Mouse (Mus musculus) heart, embryonic 14.5 days (tissue): Measurements from ENCODE around the gene Padi1. TPM values are rescaled to one million over a fixed set of nuclear protein-coding genes. Genes with fewer than 3 reads are reported as not detected.

Experiments used
- ATAC-seq: fragments of 200-750 bp; cut with Nextera tagmentation; 2 replicates; pipeline ENCODE4 v1.8.0; 2017; ENCODE audit warnings: low read depth, moderate TSS enrichment; ENCODE audit not compliant: insufficient number of reproducible peaks, insufficient read depth, low FRiP score
- H3K27ac ChIP-seq, 2 experiments: fragments of 200-500 bp in 1 of 2; fragments of 300-500 bp in 1 of 2; sonication (generic) in 1 of 2; replicated peaks in 1 of 2; 2 replicates each; pipeline ENCODE4 v1.5.1; 2012 to 2014; ENCODE audit warnings: low read depth in 2 of 2, low read length in 2 of 2, control low read depth in 1 of 2, mild to moderate bottlenecking in 1 of 2, mixed read lengths in 1 of 2; ENCODE audit not compliant: control insufficient read depth in 1 of 2, insufficient read depth in 1 of 2
- H3K27me3 ChIP-seq: fragments of 300-500 bp; sonication (generic); 2 replicates; pipeline ENCODE4 v1.6.1; 2014; ENCODE audit warnings: mild to moderate bottlenecking, low read length, control low read depth; ENCODE audit not compliant: control insufficient read depth, insufficient read depth
- H3K36me3 ChIP-seq: fragments of 300-500 bp; sonication (generic); 2 replicates; pipeline ENCODE4 v1.6.1; 2014; ENCODE audit warnings: mild to moderate bottlenecking, control low read depth, low read length, mixed read lengths; ENCODE audit not compliant: control insufficient read depth, insufficient read depth
- H3K4me1 ChIP-seq, 2 experiments: fragments of 200-500 bp in 1 of 2; fragments of 300-500 bp in 1 of 2; sonication (generic) in 1 of 2; 2 replicates each; pipeline ENCODE4 v1.6.1; 2012 to 2014; ENCODE audit warnings: low read length in 2 of 2, control low read depth in 1 of 2, mixed read lengths in 1 of 2; ENCODE audit not compliant: control insufficient read depth in 2 of 2, insufficient read depth in 2 of 2
- H3K4me2 ChIP-seq: fragments of 300-500 bp; sonication (generic); 2 replicates; pipeline ENCODE4 v1.6.1; 2014; ENCODE audit warnings: mild to moderate bottlenecking, low read length
- H3K4me3 ChIP-seq, 2 experiments: fragments of 200-500 bp in 1 of 2; fragments of 300-500 bp in 1 of 2; sonication (generic) in 1 of 2; 2 replicates each; pipeline ENCODE4 v1.5.1; 2012 to 2014; ENCODE audit warnings: low read length in 2 of 2, mild to moderate bottlenecking in 2 of 2, control low read depth in 1 of 2, low read depth in 1 of 2, moderate library complexity in 1 of 2; ENCODE audit not compliant: control insufficient read depth in 1 of 2, insufficient read depth in 1 of 2
- H3K9ac ChIP-seq: fragments of 300-500 bp; sonication (generic); 2 replicates; pipeline ENCODE4 v1.6.1; 2014; ENCODE audit warnings: mild to moderate bottlenecking, low read length
- H3K9me3 ChIP-seq: fragments of 300-500 bp; sonication (generic); 2 replicates; pipeline ENCODE4 v1.6.1; 2016; ENCODE audit warnings: low read length, control low read depth; ENCODE audit not compliant: control insufficient read depth
- WGBS: fragments of 180-500 bp; shearing (Covaris S2); extraction: QIAGEN DNeasy Blood & Tissue Kit; methylation state at CpG from one replicate; pipeline ENCODE4 v1.1.7; 2014; 5-methylcytosine and 5-hydroxymethylcytosine counted together
- polyA plus RNA-seq: library from polyadenylated mRNA; unstranded; fragments of >200 nt; fragmentation: Nextera tagmentation; extraction: Ambion mirVana; gene quantifications from 2 replicates; pipeline ENCODE4 v1.2.1, GENCODE M21; 2014

Padi1 gene
- polyA plus RNA-seq, 1 experiment from 2014 or later: 0.09 TPM

- ATAC-seq: no peak
- Histone ChIP-seq H3K27ac (no peak overlapping the region), H3K4me3 (no peak overlapping the region), H3K36me3 (no peaks in the 10 kb centered on the region), H3K27me3 (peaks cover 8% of the 10 kb centered on the region; the same call in 1 of the 2 replicates), H3K9ac (no peak overlapping the region), H3K9me3 (peaks cover 14% of the 10 kb centered on the region), H3K4me1 (peaks cover 4 to 12% of the 10 kb centered on the region in 2 experiments; a peak in 3 of 4 replicates), H3K4me2 (no peak overlapping the region)
- 40% methylated on average over 11 of the region's 11 CpGs for WGBS
These were observed 27.4 kb upstream of the Padi1 start for GRCm38 (mm10) chr4:140873011-140873410.

- no peak for ATAC-seq
- H3K9ac ChIP-seq: no peak overlapping the region
- peaks cover 14% of the 10 kb centered on the region for H3K9me3 ChIP-seq
- H3K36me3 ChIP-seq: no peaks in the 10 kb centered on the region
- no peak overlapping the region for H3K27ac ChIP-seq
- peaks cover 4 to 12% of the 10 kb centered on the region in 2 experiments; a peak in 3 of 4 replicates for H3K4me1 ChIP-seq
- WGBS: 84% methylated on average over 5 of the region's 5 CpGs
- H3K4me3 ChIP-seq: no peak overlapping the region
- H3K27me3 ChIP-seq: peaks cover 8% of the 10 kb centered on the region; the same call in 1 of the 2 replicates
- no peak overlapping the region for H3K4me2 ChIP-seq
These were observed 27.1 kb upstream of the Padi1 start for GRCm38 (mm10) chr4:140872686-140872992.

- H3K4me2 ChIP-seq: no peak overlapping the region
- peaks cover 4 to 12% of the 10 kb centered on the region in 2 experiments; a peak in 3 of 4 replicates for H3K4me1 ChIP-seq
- peaks cover 8% of the 10 kb centered on the region; the same call in 1 of the 2 replicates for H3K27me3 ChIP-seq
- no peak overlapping the region for H3K4me3 ChIP-seq
- peaks cover 14% of the 10 kb centered on the region for H3K9me3 ChIP-seq
- ATAC-seq: no peak
- 80% methylated on average over 8 of the region's 8 CpGs for WGBS
- no peak overlapping the region for H3K9ac ChIP-seq
- H3K36me3 ChIP-seq: no peaks in the 10 kb centered on the region
- no peak overlapping the region for H3K27ac ChIP-seq
These were observed 26.5 kb upstream of the Padi1 start for GRCm38 (mm10) chr4:140871851-140872685.

GRCm38 (mm10) chr4:140871376-140871775 lies 25.8 kb upstream of the Padi1 start:
- 79% methylated on average over 3 of the region's 3 CpGs for WGBS
- ATAC-seq: no peak

GRCm38 (mm10) chr4:140870876-140871275 lies 25.3 kb upstream of the Padi1 start:
- Histone ChIP-seq H3K27ac (no peak overlapping the region), H3K4me1 (peaks cover 4 to 12% of the 10 kb centered on the region in 2 experiments; a peak in 3 of 4 replicates), H3K9ac (no peak overlapping the region), H3K9me3 (peaks cover 14% of the 10 kb centered on the region), H3K27me3 (peaks cover 8% of the 10 kb centered on the region; the same call in 1 of the 2 replicates), H3K4me3 (no peak overlapping the region), H3K4me2 (no peak overlapping the region), H3K36me3 (no peaks in the 10 kb centered on the region)
- no peak for ATAC-seq
- 76% methylated on average over 7 of the region's 7 CpGs for WGBS

More at GRCm38 (mm10) chr4:140871376-140871775, 25.8 kb upstream of the Padi1 start:
- H3K27ac ChIP-seq: no peak overlapping the region
- H3K36me3 ChIP-seq: no peaks in the 10 kb centered on the region
- H3K4me3 ChIP-seq: no peak overlapping the region
- peaks cover 14% of the 10 kb centered on the region for H3K9me3 ChIP-seq
- peaks cover 8% of the 10 kb centered on the region; the same call in 1 of the 2 replicates for H3K27me3 ChIP-seq
- no peak overlapping the region for H3K9ac ChIP-seq
- H3K4me2 ChIP-seq: no peak overlapping the region
- H3K4me1 ChIP-seq: peaks cover 4 to 12% of the 10 kb centered on the region in 2 experiments; a peak in 3 of 4 replicates

- ATAC-seq: no peak
- Histone ChIP-seq H3K27ac (no peak overlapping the region), H3K9me3 (peaks cover 14% of the 10 kb centered on the region), H3K4me1 (peaks cover 4 to 12% of the 10 kb centered on the region in 2 experiments; a peak in 3 of 4 replicates), H3K9ac (no peak overlapping the region), H3K4me3 (no peak overlapping the region), H3K4me2 (no peak overlapping the region), H3K36me3 (no peaks in the 10 kb centered on the region), H3K27me3 (peaks cover 8% of the 10 kb centered on the region; the same call in 1 of the 2 replicates)
- WGBS: 60% methylated on average over 8 of the region's 8 CpGs
These were observed 24.4 kb upstream of the Padi1 start for GRCm38 (mm10) chr4:140869945-140870344.

- Histone ChIP-seq H3K4me1 (peaks cover 4 to 12% of the 10 kb centered on the region in 2 experiments; a peak in 3 of 4 replicates), H3K9me3 (peaks cover 8% of the 10 kb centered on the region; the same call in 1 of the 2 replicates), H3K27me3 (peaks cover 8% of the 10 kb centered on the region; the same call in 1 of the 2 replicates), H3K4me3 (no peak overlapping the region), H3K36me3 (no peaks in the 10 kb centered on the region), H3K9ac (no peak overlapping the region), H3K4me2 (peak overlapping the region; percentile 6), H3K27ac (no peak overlapping the region)
- no peak for ATAC-seq
- 5% methylated on average over 14 of the region's 14 CpGs for WGBS
These were observed 23.1 kb upstream of the Padi1 start for GRCm38 (mm10) chr4:140868484-140869190.
